Mouse (Mus musculus) gastrocnemius, postnatal 10 days (tissue): ENCODE measurements around the gene Rp9. TPM values are rescaled to one million over a fixed set of nuclear protein-coding genes. Genes with fewer than 3 reads are reported as not detected.

Source experiments
- DNase-seq: peaks from one replicate; pipeline ENCODE4 v3.0.0; 2021; ENCODE audit warnings: mixed read lengths
- long read RNA-seq, 2 experiments: library from polyadenylated mRNA; stranded (forward); transcript quantifications; one replicate each; pipeline ENCODE4 v2.0.0; 2021
- total RNA-seq, 2 experiments: library from RNA; stranded (reverse); gene quantifications; 2 replicates each; pipeline ENCODE4 v1.2.3; 2021

The Rp9 gene
- 10 to 100 TPM; 25.4 to 30.1 TPM for total RNA-seq
- long read RNA-seq, experiment 1, transcript Rp9-201 (6 exons, 1,134 nt): major isoform, 17 of 19 reads
- long read RNA-seq, experiment 1, partial matches to known transcripts: 0 of 19 reads
- long read RNA-seq, experiment 1, other reads (novel, unspliced or antisense): 2 of 19 reads
- long read RNA-seq, experiment 2, transcript Rp9-201 (6 exons, 1,134 nt): major isoform, 17 of 22 reads
- long read RNA-seq, experiment 2, partial matches to known transcripts: 2 of 22 reads
- long read RNA-seq, experiment 2, other reads (novel, unspliced or antisense): 3 of 22 reads

DNA sequence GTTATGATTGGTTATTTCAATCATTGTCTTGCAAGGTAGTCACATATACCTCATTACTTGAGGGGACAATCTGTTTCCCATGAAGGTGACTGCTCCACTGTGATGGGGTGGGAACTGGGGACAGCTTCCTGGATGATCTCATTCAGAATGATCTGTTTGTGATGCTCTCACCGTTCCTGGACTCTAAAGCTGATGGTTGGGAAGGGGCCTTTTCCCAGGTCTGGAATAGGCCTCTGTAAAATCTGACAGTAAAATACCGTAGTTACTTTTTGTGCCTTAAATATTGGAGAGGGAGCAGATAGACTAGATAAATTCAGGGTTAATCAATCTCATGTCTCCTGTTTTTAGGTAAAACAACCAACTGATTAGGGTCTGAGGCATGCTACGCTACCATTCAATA is at the start of gene Rp9:
Gene Rp9, minus strand, starts transcription at position 101 of the 400 bp plus-strand sequence.
- DNase-seq: no peak

DNA sequence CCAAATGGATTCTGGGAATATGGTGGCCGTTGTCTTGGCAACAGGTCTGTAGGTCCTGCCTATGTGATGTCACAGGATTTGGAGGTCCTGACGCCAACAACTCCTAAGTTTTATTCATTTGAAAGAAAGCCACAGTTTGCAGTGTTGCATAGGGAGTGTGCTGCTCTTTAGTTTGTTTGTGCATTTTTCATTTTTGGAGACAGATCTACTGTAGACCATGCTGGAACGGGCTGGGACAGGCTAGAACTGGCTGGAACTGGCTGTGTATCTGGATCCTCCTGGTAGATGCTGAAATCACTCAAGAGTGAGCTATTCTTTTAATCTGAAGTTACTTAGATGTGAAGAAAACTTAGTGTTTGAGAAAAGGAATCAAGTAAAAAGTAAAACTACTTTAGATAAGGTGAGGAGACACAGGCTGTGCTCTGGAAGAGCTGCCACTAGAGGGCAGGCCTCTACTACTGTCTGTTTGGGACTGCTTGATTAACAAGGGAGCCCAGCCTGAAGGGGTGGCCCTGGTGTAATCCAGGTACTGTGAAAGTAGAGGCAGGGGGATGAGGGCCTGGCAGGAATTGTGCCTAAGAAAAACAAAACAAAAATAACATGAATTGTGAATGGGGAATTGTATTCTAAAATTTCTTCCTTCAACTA is 49.0 kb upstream of the Rp9 start:
- peak; percentile 44 for DNase-seq

DNA sequence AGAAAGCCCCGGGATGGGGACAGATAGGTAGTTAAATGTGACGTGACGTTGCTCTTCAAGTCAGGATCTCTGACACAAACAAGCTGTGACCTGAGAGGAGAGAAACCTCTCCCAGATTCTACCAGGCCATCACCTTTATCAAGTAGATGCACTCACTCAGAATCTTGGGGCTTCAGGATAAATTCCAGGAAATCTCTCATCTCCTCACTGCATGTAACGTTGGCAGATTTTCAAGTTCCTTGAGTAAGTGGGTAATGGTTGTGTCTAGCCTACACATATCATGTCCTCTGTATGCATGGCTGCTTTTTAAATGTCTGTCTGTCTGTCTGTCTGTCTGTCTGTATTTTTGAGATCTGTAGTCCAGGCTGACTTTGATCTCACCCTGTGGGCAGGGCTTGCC is 45.5 kb upstream of the Rp9 start:
- no peak for DNase-seq

DNA sequence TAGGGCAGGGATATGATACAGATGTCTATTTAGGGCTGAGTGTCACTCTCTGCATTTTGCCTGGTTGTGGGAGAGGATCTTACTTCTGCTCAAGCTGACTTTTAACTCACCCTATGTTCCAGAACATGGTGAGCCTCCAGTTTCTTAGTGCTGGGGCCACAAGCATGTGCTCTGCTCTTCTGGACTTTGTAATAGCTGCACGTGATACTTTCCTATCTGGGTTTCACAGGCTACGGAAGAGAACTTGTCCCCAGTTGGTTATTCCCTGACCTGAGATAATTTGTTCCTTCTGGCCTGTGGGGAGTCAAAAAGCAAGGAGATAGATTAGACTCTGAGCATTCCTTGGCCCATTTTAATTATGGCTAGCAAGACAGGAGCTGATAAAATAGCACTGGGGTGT is 36.0 kb upstream of the Rp9 start:
- no peak for DNase-seq

DNA sequence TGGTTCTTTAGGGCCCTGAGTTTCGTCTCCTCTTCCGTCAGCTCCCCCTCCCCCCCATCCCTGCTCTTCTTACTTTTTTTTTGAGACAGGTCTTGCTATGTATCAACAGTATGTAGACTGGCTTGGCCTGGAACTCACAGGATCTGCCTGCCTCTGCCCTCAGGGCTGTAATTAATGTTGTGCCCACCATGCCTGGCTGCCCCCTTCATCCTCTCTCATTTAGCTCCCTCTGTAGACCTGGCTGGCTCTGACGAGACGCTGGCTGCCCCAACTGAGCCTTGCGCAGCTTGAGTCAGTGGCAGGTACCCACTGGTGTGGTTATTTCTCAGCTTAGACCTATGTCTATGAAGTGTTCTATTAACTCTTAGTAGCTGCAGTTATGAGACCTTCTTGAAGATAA is 34.0 kb upstream of the Rp9 start:
- no peak for DNase-seq

DNA sequence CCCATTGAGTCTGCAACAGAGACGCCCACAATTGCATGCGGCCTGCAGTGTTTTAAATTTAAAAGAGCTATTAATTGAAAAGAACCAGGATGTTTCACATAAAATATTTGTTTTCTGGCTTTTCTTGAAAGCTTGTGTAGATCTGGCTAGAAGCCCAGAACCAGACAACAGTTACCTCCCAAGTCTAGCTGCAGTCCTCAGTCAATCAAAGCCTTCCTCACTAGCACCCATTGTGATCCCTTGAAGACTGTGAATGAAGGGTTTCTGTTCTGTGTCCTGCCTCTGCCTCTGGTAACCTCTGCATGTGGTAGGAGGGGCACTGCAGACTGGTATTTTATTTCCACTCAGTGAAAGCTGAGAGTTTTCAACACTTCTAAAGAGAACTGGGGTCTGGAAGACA is 33.4 kb upstream of the Rp9 start:
- DNase-seq: no peak

DNA sequence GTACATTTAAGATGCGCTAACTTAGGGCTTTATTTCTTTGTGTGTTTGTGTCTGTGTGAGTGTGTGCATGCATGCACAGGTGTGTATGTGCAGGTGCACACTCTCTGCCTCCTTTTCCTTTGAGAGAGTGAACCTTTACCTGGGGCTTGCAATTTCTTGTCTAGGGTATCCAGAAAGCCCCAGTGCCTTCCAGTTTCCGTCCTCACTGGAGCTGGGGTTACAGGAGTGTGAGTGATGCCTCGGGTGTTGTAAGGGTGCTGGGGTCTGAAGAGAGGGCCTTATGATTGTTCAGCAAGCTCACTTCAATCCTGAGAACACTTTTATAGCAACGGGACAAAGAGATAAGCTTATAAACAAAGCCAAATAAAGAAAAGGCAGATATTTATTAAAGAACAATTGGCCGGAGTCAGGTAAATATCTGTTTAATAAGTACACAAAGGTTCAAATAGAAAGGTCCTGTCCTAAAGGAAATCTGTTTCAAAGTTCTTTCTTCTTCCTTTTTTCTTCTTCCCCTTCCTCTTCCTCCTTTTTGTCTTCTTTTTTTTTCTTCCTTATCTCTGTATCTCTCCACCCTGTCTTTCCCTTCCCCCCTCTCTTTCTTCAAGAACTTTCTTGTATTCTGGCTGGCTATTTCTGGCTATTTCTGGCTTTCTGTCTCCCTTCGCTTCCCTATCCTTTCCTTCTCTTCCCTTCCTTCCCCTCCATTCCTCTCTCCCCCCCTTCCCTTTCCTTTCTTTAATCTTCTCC is 27.7 kb upstream of the Rp9 start:
- DNase-seq: no peak

DNA sequence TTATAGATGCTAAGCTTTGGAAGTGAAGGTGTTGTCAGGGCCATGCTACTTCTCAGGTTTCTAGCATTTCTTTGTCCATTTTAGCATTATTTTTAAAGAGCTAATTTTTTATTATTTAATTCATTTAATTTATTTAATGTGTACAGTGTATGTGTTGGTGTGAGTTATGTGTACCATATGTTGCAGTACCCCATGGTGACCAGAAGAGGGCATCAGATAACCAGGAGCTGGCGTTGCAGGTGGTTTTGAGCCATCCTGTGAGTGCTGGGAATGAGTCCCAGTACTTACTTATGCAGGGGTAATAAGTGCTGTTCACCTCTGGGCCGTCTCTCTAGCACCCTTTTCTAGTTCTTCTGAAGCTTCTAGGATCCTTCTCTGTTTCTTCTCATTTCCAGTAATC is 25.6 kb upstream of the Rp9 start:
- no peak for DNase-seq

DNA sequence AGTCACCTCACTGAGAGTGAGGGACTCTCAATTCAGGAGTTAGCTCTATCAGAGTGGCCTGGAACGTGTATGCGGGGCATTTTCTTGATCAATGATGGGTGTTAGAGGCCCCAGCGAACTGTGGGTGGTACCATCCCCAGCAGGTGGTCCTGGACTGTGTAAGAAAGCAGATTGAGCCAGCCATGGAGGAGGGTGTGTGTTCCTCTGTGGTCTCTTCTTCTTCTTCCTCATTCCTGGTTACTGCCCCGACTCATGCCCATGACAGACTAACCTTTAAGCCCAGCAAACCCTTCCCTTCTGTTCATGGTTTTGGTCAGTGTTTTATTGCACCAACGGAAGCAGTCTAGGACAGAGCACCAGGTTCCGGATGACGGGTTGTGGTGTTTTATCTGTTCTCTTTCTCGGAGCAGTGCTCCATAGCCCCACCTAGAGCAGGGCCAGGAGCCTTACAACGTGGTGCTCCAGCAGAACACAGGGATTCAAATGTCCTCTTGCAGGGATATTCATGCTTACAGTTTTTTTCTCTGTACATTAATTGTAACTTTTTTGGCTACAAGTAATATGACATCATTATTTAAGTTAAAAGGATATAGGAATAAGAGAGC is 24.8 kb upstream of the Rp9 start:
- no peak for DNase-seq

DNA sequence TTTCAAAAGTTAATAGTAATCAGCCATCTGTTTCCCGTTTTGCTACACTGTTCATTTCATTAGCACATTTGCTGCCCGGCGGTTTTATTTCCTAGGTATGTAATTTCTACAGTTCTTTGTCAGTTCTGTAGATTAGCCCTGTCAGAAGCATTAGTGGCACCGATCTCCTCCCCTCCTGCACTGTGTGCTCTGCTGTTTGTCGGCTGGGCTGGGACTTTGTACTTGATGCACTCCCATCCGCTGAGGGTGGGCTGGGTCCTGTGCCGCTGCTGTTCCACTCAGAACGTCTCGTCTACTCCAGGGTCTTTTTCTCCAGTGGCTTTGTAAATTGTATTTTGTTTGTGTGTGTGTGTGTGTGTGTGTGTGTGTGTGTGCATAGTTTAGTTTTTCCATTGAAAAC is 19.4 kb upstream of the Rp9 start:
- no peak for DNase-seq

DNA sequence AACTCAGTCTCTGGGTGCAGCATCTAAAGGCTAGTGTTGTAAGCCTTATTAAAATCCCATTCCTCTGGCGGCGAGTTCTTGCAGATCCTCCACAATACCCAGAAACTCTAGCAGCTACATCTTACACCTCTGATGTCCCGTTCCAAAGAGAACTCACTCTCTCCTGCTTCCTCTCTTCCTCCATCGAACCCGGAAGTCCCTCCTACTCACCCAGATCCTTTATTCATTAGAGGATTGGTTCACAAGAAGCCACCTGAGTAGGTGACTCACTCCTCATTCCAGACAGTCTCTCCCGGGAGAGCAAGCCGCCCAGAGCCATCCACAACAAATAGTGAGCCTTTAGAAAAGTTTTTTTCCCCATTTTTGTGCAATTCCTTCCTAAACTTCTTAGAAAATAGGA is 16.7 kb upstream of the Rp9 start:
- no peak for DNase-seq

DNA sequence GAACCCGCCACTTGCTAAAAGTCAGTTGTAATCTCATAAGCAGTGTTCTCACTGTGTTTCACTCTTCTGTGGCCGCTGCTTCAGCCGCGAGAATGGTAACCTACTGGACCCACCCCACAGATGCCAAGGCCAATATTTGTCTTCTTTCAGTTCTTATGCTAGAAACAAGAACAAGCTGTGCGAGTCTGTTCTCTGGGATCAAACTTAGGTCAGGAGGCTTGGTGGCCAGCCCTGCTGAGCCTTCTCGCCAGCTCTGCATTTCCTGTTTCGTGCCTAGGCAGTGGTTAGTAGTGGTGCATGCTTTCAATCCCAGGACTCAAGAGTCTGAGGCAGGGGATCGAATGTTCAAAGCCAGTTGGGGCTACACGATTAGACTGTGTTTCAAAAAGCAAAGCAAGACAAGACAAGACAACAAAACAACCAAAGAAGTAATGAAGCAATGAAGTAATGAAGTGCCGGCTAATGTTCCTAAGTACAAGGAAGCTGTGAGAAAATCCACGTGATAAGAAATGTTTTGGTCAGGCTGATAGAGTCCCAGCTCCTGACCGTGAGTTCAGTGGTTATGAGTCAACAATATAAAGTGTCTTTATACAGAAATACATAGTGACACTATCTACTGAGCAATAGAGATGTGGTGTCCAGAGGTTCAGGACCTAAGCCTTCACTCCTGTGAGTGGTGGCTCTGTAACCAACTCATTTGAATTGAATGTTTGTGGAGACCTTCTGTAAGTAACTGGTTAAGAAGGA is 15.2 kb upstream of the Rp9 start:
- DNase-seq: no peak

DNA sequence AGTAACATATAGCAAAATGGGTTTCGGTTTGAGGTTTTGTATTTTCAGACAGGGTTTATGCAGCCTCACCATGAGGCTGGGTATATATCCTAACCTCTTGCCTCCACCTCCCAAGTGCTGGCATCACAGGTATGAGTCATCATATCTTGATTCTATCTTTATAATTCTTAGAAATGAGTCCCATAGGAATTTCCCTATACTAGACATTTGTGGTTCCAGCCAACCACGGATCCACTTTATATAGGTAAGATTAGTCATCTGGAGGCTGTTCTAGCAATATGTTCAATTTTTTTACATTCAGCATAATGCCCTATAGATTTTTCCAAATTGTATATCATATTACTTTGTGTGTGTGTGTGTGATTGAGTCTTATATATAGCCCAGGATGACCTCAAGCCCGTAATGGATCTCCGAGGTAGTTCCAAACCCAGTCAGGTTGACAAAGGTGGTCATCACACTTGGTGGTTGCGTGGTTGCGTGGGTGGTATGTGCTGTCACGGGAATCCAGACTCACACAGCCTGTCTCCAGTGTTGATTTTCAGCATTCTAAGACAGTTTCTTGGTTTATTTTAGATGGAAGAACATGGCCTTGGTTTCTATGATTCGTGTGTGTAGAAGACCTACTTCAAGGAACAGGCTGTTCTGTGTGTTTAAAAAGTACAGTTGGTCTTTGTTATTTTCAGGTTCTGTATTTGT is 14.5 kb upstream of the Rp9 start:
- no peak for DNase-seq

DNA sequence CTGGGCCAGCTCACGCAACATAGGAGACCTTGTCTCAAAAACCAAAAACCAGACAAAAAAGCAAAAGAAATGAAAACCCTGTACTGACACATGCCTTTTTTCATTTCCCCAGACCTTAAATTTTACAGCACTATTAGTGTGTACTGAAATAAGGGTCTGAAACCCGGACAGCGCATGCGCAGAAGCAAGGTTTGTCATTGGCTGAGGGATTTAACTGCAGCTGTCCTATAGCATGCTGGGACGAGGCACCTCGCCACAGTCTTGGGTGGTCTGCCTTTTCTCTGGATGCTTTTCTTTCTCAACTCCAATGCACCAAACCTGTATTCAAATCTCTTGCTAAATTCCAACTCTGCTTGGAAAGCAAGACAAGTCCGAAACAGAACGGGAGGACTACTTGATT is 9.4 kb upstream of the Rp9 start:
- no peak for DNase-seq

DNA sequence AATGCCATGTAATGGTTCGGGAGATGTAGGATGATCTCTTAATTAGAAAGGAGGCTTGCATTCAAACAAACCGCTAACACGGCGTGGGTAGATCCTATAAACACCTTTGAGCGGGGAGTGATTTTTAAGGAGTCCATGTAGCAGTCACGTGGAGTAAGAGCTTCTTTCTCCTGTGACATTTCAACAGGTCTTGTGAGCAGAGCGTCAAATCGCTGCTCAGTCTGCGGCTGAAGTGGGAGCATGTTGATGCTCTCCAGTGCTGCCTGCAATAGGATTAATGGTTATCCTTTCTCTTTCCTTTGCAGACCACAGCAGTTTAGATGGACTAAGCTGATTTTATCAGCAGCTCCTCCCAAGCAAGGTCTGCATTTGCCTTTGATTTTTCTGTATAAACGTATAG is 6.7 kb upstream of the Rp9 start:
- no peak for DNase-seq

DNA sequence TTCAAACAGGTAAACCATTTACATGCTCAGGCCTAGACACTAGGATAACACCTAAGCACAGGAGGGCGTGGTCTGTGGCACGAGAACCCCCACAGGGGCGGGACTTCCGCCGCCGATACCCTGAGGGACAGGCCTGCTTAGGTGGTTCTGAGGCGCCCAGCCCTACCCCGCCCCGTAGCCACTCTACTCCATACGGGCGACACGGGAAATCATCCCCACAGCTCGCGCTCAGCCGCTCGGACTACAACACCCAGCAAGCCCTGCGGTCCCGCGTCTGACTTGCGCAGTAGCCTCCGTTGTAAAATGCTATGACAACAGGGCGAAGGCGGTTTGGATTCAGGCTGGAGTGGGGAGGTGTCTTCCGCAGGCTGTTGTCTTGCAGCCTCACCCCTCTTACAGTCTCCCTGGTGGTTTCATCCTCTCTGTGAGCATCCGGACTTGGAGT is 5.9 kb upstream of the Rp9 start, which contains the start of gene Bbs9:
Gene Bbs9, plus strand, starts transcription at position 292 of the 445 bp plus-strand sequence.
- peak; percentile 86 for DNase-seq

DNA sequence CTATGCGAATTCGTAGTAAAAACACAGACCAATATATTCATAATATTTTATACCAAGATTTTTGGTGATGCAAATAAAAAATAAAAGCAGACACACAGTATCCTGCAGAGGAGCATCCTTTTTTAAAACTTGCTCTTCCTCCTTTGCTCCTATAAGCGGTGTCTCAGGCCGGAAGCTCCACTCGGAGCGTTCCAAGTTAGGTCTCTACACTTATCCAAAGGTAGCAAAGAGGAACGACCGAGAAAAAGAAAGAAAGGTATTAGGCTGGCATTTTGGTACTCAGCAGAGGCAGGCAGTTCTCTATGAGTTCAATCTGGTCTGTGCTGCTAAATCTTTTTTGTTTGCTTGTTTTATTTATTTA is 664 bp downstream of the Rp9 start:
- DNase-seq: no peak

DNA sequence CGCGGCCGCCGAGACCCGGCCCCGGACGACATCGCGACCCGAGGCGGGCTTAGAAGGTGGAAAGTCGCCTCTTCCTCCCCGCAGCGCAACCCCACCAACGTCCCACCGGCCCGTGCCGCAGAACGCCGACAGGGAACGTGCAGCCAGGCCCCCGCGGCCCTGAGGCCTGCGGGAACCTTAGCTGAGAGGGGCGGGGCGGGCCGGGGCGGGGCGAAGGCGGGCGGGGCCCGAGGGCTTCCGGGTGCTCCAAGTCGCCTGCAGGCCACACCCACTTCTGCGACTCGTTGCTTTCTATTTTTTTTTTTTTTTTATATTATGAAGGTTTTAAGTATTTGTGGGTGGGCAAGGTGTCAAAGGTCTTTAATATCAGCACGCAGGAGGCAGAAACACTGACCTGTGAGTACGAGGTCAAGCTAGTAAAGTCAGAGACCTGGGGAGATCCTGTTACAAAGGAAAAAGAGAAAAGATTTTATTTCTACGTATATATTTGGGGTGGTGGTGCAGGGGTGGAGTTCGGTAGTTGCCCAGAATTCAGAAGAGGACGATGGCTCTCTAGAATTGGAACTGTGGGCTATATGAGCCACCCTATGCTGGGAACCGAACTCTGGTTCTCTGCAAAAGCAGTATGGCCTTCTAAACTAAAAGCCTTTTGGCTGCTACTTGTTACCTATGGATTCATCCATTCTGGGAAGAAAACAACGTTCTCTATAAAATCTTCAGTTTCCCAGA is 1.2 kb downstream of the Rp9 start:
- DNase-seq: peak; percentile 69

DNA sequence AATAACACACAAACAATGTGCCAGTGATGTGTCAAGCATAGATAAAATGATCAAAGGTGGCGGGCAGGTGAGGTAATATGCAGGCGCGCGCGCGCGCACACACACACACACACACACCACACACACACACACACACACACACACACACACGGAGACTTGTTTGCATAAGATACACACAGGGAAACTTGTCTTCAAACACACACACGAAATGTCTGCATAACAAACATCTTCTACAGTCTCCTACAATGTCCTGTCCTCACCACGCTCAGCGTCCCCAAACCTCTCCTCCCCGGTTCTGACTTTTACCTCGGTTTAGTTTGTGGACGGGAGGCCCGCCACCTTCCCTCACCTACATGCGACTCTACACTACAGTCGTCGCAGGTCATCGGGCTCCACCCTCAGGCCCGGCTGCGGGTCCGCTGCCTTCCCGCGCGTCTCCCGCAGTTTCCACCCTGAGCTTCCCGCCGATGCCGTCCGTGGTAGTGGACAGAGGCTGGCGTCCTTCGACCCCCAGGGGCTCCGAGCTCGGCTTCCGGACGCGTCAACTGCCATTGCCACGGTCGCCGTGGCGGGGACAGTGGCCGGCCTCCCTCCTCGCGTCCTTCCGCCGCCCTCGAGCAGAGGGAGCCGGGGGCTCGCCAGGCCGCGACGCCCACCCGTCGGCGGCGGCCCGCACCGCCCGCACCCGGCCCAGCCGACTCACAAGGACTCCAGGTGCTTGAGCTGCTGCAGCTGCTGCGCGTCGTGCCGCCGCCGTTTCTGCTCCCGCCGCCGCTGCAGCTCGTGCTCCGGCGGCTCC is 2.0 kb downstream of the Rp9 start:
- DNase-seq: peak; percentile 42

DNA sequence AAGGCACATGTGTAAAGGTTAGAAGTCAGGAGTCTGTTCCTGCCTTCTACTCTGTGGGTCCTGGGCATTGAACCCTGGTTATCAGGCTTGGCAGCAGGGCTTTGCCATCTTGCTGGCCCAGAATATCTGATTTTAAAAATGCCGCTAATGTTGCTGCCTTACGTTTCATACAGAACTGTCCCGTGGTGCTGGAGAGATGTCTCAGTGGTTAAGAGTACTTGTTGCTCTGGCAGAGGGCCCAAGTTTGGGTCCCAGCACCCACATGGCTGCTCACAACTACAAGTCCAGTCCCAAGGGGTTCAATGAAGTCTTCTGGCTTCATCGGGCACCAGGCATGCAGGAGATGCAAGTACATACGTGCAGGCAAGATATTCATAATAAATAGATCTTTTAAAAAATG is 3.3 kb downstream of the Rp9 start:
- no peak for DNase-seq
